Mouse (Mus musculus): ENCODE data around the gene Poldip2. TPM values are rescaled to one million over a fixed set of nuclear protein-coding genes. Genes with fewer than 3 reads are reported as not detected.

Poldip2 gene
- polyA plus RNA-seq, 1 experiment from 2014 or later: 189 TPM

- H3K4me2 ChIP-seq (ENCODE audit: low read length): no peak overlapping the region
- ATAC-seq: no peak
Measured at GRCm38 (mm10) chr11:78471326-78472103, 40.5 kb upstream of the Poldip2 start.

GRCm38 (mm10) chr11:78475289-78475688 is 36.7 kb upstream of the Poldip2 start:
- no peak overlapping the region for H3K27ac ChIP-seq (ENCODE audit: low read depth, low read length)
- H3K27me3 ChIP-seq (replicated peaks; ENCODE audit: control insufficient read depth, insufficient read depth, low read length): no peaks in the 10 kb centered on the region
- H3K9me3 ChIP-seq (ENCODE audit: control insufficient read depth, low read length): no peaks in the 10 kb centered on the region
- no peak for ATAC-seq
- no peaks in the 10 kb centered on the region for H3K4me1 ChIP-seq (ENCODE audit: control insufficient read depth, insufficient read depth, low read depth, low read length)
- peaks cover 11% of the 10 kb centered on the region for H3K36me3 ChIP-seq (ENCODE audit: control insufficient read depth, insufficient read depth, low read length)
- 80% methylated on average over 3 of the region's 3 CpGs for whole genome bisulfite sequencing
- H3K9ac ChIP-seq (ENCODE audit: low read depth, low read length): no peak overlapping the region
- no peak overlapping the region for H3K4me3 ChIP-seq (ENCODE audit: low read length)
- no peak overlapping the region for H3K4me2 ChIP-seq (ENCODE audit: low read length)

More at GRCm38 (mm10) chr11:78471326-78472103, 40.5 kb upstream of the Poldip2 start:
- H3K36me3 ChIP-seq (ENCODE audit: control insufficient read depth, insufficient read depth, low read length): peaks cover 6% of the 10 kb centered on the region
- no peak overlapping the region for H3K4me3 ChIP-seq (ENCODE audit: low read length)
- no peak overlapping the region for H3K9ac ChIP-seq (ENCODE audit: low read depth, low read length)
- no peak overlapping the region for H3K27ac ChIP-seq (ENCODE audit: low read depth, low read length)
- 92% methylated on average over 10 of the region's 10 CpGs for WGBS
- peaks cover 4% of the 10 kb centered on the region for H3K4me1 ChIP-seq (ENCODE audit: control insufficient read depth, insufficient read depth, low read depth, low read length)
- H3K27me3 ChIP-seq (replicated peaks; ENCODE audit: control insufficient read depth, insufficient read depth, low read length): no peaks in the 10 kb centered on the region
- no peaks in the 10 kb centered on the region for H3K9me3 ChIP-seq (ENCODE audit: control insufficient read depth, low read length)

GRCm38 (mm10) chr11:78483639-78484038 is 28.4 kb upstream of the Poldip2 start:
- WGBS: 69% methylated on average over 7 of the region's 7 CpGs

GRCm38 (mm10) chr11:78488168-78488567 is 23.8 kb upstream of the Poldip2 start:
- Histone ChIP-seq H3K27me3 (replicated peaks; ENCODE audit: control insufficient read depth, insufficient read depth, low read length) (no peaks in the 10 kb centered on the region), H3K9me3 (ENCODE audit: control insufficient read depth, low read length) (no peaks in the 10 kb centered on the region), H3K27ac (ENCODE audit: low read depth, low read length) (no peak overlapping the region), H3K9ac (ENCODE audit: low read depth, low read length) (no peak overlapping the region), H3K4me1 (ENCODE audit: control insufficient read depth, insufficient read depth, low read depth, low read length) (peaks cover 9% of the 10 kb centered on the region), H3K36me3 (ENCODE audit: control insufficient read depth, insufficient read depth, low read length) (peaks cover 24% of the 10 kb centered on the region), H3K4me3 (ENCODE audit: low read length) (no peak overlapping the region), H3K4me2 (ENCODE audit: low read length) (no peak overlapping the region)
- 4% methylated on average over 8 of the region's 8 CpGs for WGBS
- ATAC-seq: 0 out of 2 replicates have a peak, but pooled peaks have one; percentile 1

More at GRCm38 (mm10) chr11:78483639-78484038, 28.4 kb upstream of the Poldip2 start:
- no peak overlapping the region for H3K4me2 ChIP-seq (ENCODE audit: low read length)
- no peaks in the 10 kb centered on the region for H3K9me3 ChIP-seq (ENCODE audit: control insufficient read depth, low read length)
- peaks cover 48% of the 10 kb centered on the region for H3K36me3 ChIP-seq (ENCODE audit: control insufficient read depth, insufficient read depth, low read length)
- no peak overlapping the region for H3K9ac ChIP-seq (ENCODE audit: low read depth, low read length)
- H3K27ac ChIP-seq (ENCODE audit: low read depth, low read length): no peak overlapping the region
- no peaks in the 10 kb centered on the region for H3K4me1 ChIP-seq (ENCODE audit: control insufficient read depth, insufficient read depth, low read depth, low read length)
- no peak for ATAC-seq
- H3K4me3 ChIP-seq (ENCODE audit: low read length): no peak overlapping the region
- no peaks in the 10 kb centered on the region for H3K27me3 ChIP-seq (replicated peaks; ENCODE audit: control insufficient read depth, insufficient read depth, low read length)

GRCm38 (mm10) chr11:78490781-78491241 is 21.2 kb upstream of the Poldip2 start:
- Histone ChIP-seq H3K4me2 (ENCODE audit: low read length) (peak overlapping the region; percentile 47), H3K36me3 (ENCODE audit: control insufficient read depth, insufficient read depth, low read length) (peaks cover 15% of the 10 kb centered on the region), H3K4me1 (ENCODE audit: control insufficient read depth, insufficient read depth, low read depth, low read length) (peaks cover 13% of the 10 kb centered on the region), H3K27me3 (replicated peaks; ENCODE audit: control insufficient read depth, insufficient read depth, low read length) (no peaks in the 10 kb centered on the region), H3K4me3 (ENCODE audit: low read length) (peak overlapping the region; percentile 19), H3K9ac (ENCODE audit: low read depth, low read length) (peak overlapping the region; percentile 20), H3K27ac (ENCODE audit: low read depth, low read length) (no peak overlapping the region), H3K9me3 (ENCODE audit: control insufficient read depth, low read length) (no peaks in the 10 kb centered on the region)
- 9% methylated on average over 48 of the region's 48 CpGs for WGBS
- peak; percentile 80 for ATAC-seq

GRCm38 (mm10) chr11:78495904-78496303 is 16.1 kb upstream of the Poldip2 start:
- peak overlapping the region; percentile 93; the same call in 1 of the 2 replicates for H3K27ac ChIP-seq (ENCODE audit: low read depth, low read length)
- H3K9ac ChIP-seq (ENCODE audit: low read depth, low read length): peak overlapping the region; percentile 86
- ATAC-seq: no peak
- no peaks in the 10 kb centered on the region for H3K36me3 ChIP-seq (ENCODE audit: control insufficient read depth, insufficient read depth, low read length)
- WGBS: 7% methylated on average over 6 of the region's 6 CpGs
- peaks cover 18% of the 10 kb centered on the region for H3K4me1 ChIP-seq (ENCODE audit: control insufficient read depth, insufficient read depth, low read depth, low read length)
- peaks cover 3% of the 10 kb centered on the region; the same call in 1 of the 2 replicates for H3K27me3 ChIP-seq (replicated peaks; ENCODE audit: control insufficient read depth, insufficient read depth, low read length)
- no peaks in the 10 kb centered on the region for H3K9me3 ChIP-seq (ENCODE audit: control insufficient read depth, low read length)
- H3K4me2 ChIP-seq (ENCODE audit: low read length): peak overlapping the region; percentile 73
- peak overlapping the region; percentile 80 for H3K4me3 ChIP-seq (ENCODE audit: low read length)

GRCm38 (mm10) chr11:78497071-78497541 is 14.9 kb upstream of the Poldip2 start:
- peak overlapping the region; percentile 80 for H3K4me3 ChIP-seq (ENCODE audit: low read length)
- under 1% methylated on average over 44 of the region's 44 CpGs for WGBS
- peak overlapping the region; percentile 86 for H3K9ac ChIP-seq (ENCODE audit: low read depth, low read length)
- H3K4me1 ChIP-seq (ENCODE audit: control insufficient read depth, insufficient read depth, low read depth, low read length): peaks cover 15% of the 10 kb centered on the region
- no peaks in the 10 kb centered on the region for H3K36me3 ChIP-seq (ENCODE audit: control insufficient read depth, insufficient read depth, low read length)
- peak overlapping the region; percentile 73 for H3K4me2 ChIP-seq (ENCODE audit: low read length)
- H3K27ac ChIP-seq (ENCODE audit: low read depth, low read length): peak overlapping the region; percentile 93
- peaks cover 3% of the 10 kb centered on the region; the same call in 1 of the 2 replicates for H3K27me3 ChIP-seq (replicated peaks; ENCODE audit: control insufficient read depth, insufficient read depth, low read length)
- H3K9me3 ChIP-seq (ENCODE audit: control insufficient read depth, low read length): no peaks in the 10 kb centered on the region
- peak; percentile 86 for ATAC-seq

- H3K9ac ChIP-seq (ENCODE audit: low read depth, low read length): peak within 1 kb of the TSS; percentile 86
- WGBS: 3% methylated on average over 36 of the region's 36 CpGs
- peak; percentile 96 for ATAC-seq
Measured at GRCm38 (mm10) chr11:78497544-78498522, 14.2 kb upstream of the Poldip2 start, which contains the start of gene Sarm1. TSS of gene Sarm1 (minus strand) at chr11:78497754.

More at GRCm38 (mm10) chr11:78497544-78498522, 14.2 kb upstream of the Poldip2 start, which contains the start of gene Sarm1:
- H3K27ac ChIP-seq (ENCODE audit: low read depth, low read length): peak within 1 kb of the TSS; percentile 93
- peak within 1 kb of the TSS; percentile 80 for H3K4me3 ChIP-seq (ENCODE audit: low read length)
- no peaks in the 10 kb centered on the region for H3K36me3 ChIP-seq (ENCODE audit: control insufficient read depth, insufficient read depth, low read length)
- H3K4me2 ChIP-seq (ENCODE audit: low read length): peak within 1 kb of the TSS; percentile 73
- peaks cover 3% of the 10 kb centered on the region; the same call in 1 of the 2 replicates for H3K27me3 ChIP-seq (replicated peaks; ENCODE audit: control insufficient read depth, insufficient read depth, low read length)
- peaks cover 15% of the 10 kb centered on the region for H3K4me1 ChIP-seq (ENCODE audit: control insufficient read depth, insufficient read depth, low read depth, low read length)
- H3K9me3 ChIP-seq (ENCODE audit: control insufficient read depth, low read length): no peaks in the 10 kb centered on the region
